Mouse (Mus musculus): ENCODE data around the gene Cpm. TPM values are rescaled to one million over a fixed set of nuclear protein-coding genes. Genes with fewer than 3 reads are reported as not detected.

The Cpm gene
- total and polyA plus RNA-seq, 3 experiments = 0.04 to 0.31 (median 0.17) TPM

- dilution Hi-C loops (cut with MboI; ENCODE audit: extremely low pct_ligation_motif_present, extremely low pct_unique_long_range_greater_than_20kb, low sequenced_read_pairs) = no loop called here
- no peaks in the 10 kb centered on the region for H3K79me2 ChIP-seq (replicated peaks; ENCODE audit: control insufficient read depth, extremely low read depth, insufficient read depth, poor library complexity, severe bottlenecking)
- H3K4me3 ChIP-seq (replicated peaks in 1 of 3; ENCODE audit: low read depth in 2 of 3, low read length in 2 of 3, poor library complexity in 1 of 3) = no peak overlapping the region
- H3K4me1 ChIP-seq (ENCODE audit: control insufficient read depth in 1 of 2, insufficient read depth in 2 of 2) = peaks cover 3 to 27% of the 10 kb centered on the region in 2 experiments; a peak in 3 of 4 replicates
- no peak overlapping the region for H3K4me2 ChIP-seq (ENCODE audit: insufficient read depth, low read depth, poor library complexity, severe bottlenecking)
- no peak overlapping the region for H3K9ac ChIP-seq (ENCODE audit: insufficient read depth, low read depth)
- no peak for DNase-seq (ENCODE audit: extremely low read depth)
- H3K27ac ChIP-seq (ENCODE audit: insufficient read depth, low read depth) = no peak overlapping the region
- no peaks in the 10 kb centered on the region for H3K27me3 ChIP-seq (replicated peaks)
- in situ Hi-C loops (cut with MboI; ENCODE audit: low pct_ligation_motif_present, low pct_unique_long_range_greater_than_20kb, low sequenced_read_pairs) = no loop called here
- no peak for TF ChIP-seq CTCF (conservative IDR thresholded peaks at IDR 0.05 in 1 of 2, IDR thresholded peaks at IDR 0.05 in 1 of 2; ENCODE audit: low read depth in 2 of 2, low read length in 2 of 2)
- TF ChIP-seq KAT2A (IDR thresholded peaks at IDR 0.05; ENCODE audit: insufficient replicate concordance, low read length) = no peak
- TF ChIP-seq MAX (IDR thresholded peaks at IDR 0.05; ENCODE audit: low read length) = no peak
- no peak for TF ChIP-seq JUND (conservative IDR thresholded peaks at IDR 0.05; ENCODE audit: low read depth, low read length)
- TF ChIP-seq ELF1 (IDR thresholded peaks at IDR 0.05; ENCODE audit: low read depth, low read length) = no peak
- no peak for TF ChIP-seq HCFC1 (IDR thresholded peaks at IDR 0.05; ENCODE audit: low read depth, low read length)
- no peaks in the 10 kb centered on the region for H3K9me3 ChIP-seq (replicated peaks; ENCODE audit: low read length)
- no peaks in the 10 kb centered on the region for H3K36me3 ChIP-seq (replicated peaks in 1 of 2; ENCODE audit: control insufficient read depth in 1 of 2, insufficient read depth in 1 of 2, low read length in 1 of 2)
Observed at GRCm38 (mm10) chr10:117649292-117650041, 20.2 kb downstream of the Cpm start.

DNA sequence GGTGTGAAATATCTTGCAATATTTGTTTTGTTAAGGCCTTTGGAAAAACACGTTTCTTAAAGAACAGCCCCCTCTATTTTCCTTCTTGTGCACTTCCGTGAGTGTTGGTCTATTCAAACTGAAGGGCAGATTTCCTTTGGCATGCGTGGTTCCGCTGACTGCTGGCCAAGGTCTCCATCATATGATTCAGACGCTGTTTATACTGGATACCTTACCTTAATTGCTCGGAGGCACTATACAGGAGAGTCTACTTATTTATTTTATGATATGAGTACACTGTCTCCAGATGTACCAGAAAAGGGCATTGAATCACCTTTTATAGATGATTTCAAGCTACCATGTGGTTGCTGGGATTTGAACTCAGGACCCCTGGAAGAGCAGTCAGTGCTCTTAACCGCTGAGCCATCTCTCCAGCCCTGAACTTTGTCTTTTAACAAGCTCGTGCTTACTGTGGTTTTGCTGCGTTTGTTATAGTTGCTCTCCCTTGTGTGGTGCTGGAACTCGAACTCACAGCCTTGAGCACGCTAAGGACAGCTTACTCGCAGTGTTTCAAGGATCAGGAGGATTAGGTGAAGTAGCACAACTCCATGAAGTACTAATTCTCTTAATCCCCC, 20.8 kb downstream of the Cpm start:
- H3K4me3 ChIP-seq (replicated peaks in 1 of 3; ENCODE audit: low read depth in 2 of 3, low read length in 2 of 3, poor library complexity in 1 of 3) = no peak overlapping the region
- H3K4me2 ChIP-seq (ENCODE audit: insufficient read depth, low read depth, poor library complexity, severe bottlenecking) = no peak overlapping the region
- dilution Hi-C loops (cut with MboI; ENCODE audit: extremely low pct_ligation_motif_present, extremely low pct_unique_long_range_greater_than_20kb, low sequenced_read_pairs) = no loop called here
- H3K79me2 ChIP-seq (replicated peaks; ENCODE audit: control insufficient read depth, extremely low read depth, insufficient read depth, poor library complexity, severe bottlenecking) = no peaks in the 10 kb centered on the region
- no peaks in the 10 kb centered on the region for H3K27me3 ChIP-seq (replicated peaks)
- no peaks in the 10 kb centered on the region for H3K36me3 ChIP-seq (replicated peaks in 1 of 2; ENCODE audit: control insufficient read depth in 1 of 2, insufficient read depth in 1 of 2, low read length in 1 of 2)
- in situ Hi-C loops (cut with MboI; ENCODE audit: low pct_ligation_motif_present, low pct_unique_long_range_greater_than_20kb, low sequenced_read_pairs) = no loop called here
- no peaks in the 10 kb centered on the region for H3K9me3 ChIP-seq (replicated peaks; ENCODE audit: low read length)
- H3K4me1 ChIP-seq (ENCODE audit: control insufficient read depth in 1 of 2, insufficient read depth in 2 of 2) = peaks cover 3 to 27% of the 10 kb centered on the region in 2 experiments; a peak in 3 of 4 replicates
- DNase-seq (ENCODE audit: extremely low read depth) = no peak
- no peak overlapping the region for H3K27ac ChIP-seq (ENCODE audit: insufficient read depth, low read depth)
- TF ChIP-seq USF1 (IDR thresholded peaks at IDR 0.05; ENCODE audit: low read depth, low read length) (no peak), MYC (IDR thresholded peaks at IDR 0.05; ENCODE audit: low read depth, low read length) (no peak), CHD1 (IDR thresholded peaks at IDR 0.05; ENCODE audit: low read depth, low read length) (no peak), TCF12 (IDR thresholded peaks at IDR 0.05; ENCODE audit: low read depth, low read length) (no peak), SIN3A (IDR thresholded peaks at IDR 0.05; ENCODE audit: low read length) (no peak), CTCF (conservative IDR thresholded peaks at IDR 0.05 in 1 of 2, IDR thresholded peaks at IDR 0.05 in 1 of 2; ENCODE audit: low read depth in 2 of 2, low read length in 2 of 2) (no peak), MAFK (IDR thresholded peaks at IDR 0.05; ENCODE audit: insufficient replicate concordance, low read length) (no peak), CHD2 (IDR thresholded peaks at IDR 0.05; ENCODE audit: low read length) (no peak), ZNF384 (IDR thresholded peaks at IDR 0.05; ENCODE audit: low read depth, low read length) (no peak), IRF4 (IDR thresholded peaks at IDR 0.05; ENCODE audit: low read depth, low read length) (no peak), MXI1 (IDR thresholded peaks at IDR 0.05; ENCODE audit: low read depth, low read length) (no peak), ETS1 (conservative IDR thresholded peaks at IDR 0.05; ENCODE audit: low read depth, low read length) (no peak), BHLHE40 (IDR thresholded peaks at IDR 0.05; ENCODE audit: low read depth, low read length) (no peak), MEF2A (IDR thresholded peaks at IDR 0.05; ENCODE audit: borderline replicate concordance, low read depth, low read length) (no peak), POLR2AphosphoS2 (IDR thresholded peaks at IDR 0.05; ENCODE audit: low read depth, low read length) (no peak), PAX5 (IDR thresholded peaks at IDR 0.05; ENCODE audit: low read length) (no peak), GABPA (IDR thresholded peaks at IDR 0.05; ENCODE audit: insufficient replicate concordance, low read depth, low read length) (no peak), ZMIZ1 (IDR thresholded peaks at IDR 0.05; ENCODE audit: low read depth, low read length) (no peak)
- no peak overlapping the region for H3K9ac ChIP-seq (ENCODE audit: insufficient read depth, low read depth)
